Mouse (Mus musculus): Measurements from ENCODE around the gene Rgs9. TPM values are rescaled to one million over a fixed set of nuclear protein-coding genes. Genes with fewer than 3 reads are reported as not detected.
A peak's percentile ranks its signal among the peaks of the same experiment; 100 is the strongest.
"Not testable (repeated sequence)": the region's sequence is repeated elsewhere in the genome, so short reads cannot be mapped to it uniquely, and the experiment has no call there.

The Rgs9 gene
- total RNA-seq, 1 experiment, result 1.6 TPM

GRCm38 (mm10) chr11:109297031-109297430, 898 bp downstream of the Rgs9 start:
- H3K9me3 ChIP-seq (ENCODE audit: control insufficient read depth, insufficient read depth, low read depth, low read length), result no peaks in the 10 kb centered on the region
- no peaks in the 10 kb centered on the region for H3K4me1 ChIP-seq (ENCODE audit: control insufficient read depth in 2 of 2, insufficient read depth in 2 of 2, low read length in 2 of 2, poor library complexity in 1 of 2)
- H3K36me3 ChIP-seq (ENCODE audit: control insufficient read depth, insufficient read depth, low read length, poor library complexity, severe bottlenecking), result no peaks in the 10 kb centered on the region
- TF ChIP-seq ZNF384 (IDR thresholded peaks at IDR 0.05; ENCODE audit: low read depth, low read length) (no peak), HCFC1 (IDR thresholded peaks at IDR 0.05; ENCODE audit: borderline replicate concordance, insufficient read depth, low read length) (no peak), CHD2 (IDR thresholded peaks at IDR 0.05; ENCODE audit: low read depth, low read length) (no peak), MAFK (IDR thresholded peaks at IDR 0.05; ENCODE audit: insufficient read depth, low read depth, low read length) (no peak), ZC3H11A (IDR thresholded peaks at IDR 0.05; ENCODE audit: borderline replicate concordance, low read depth, low read length) (no peak)
- in situ Hi-C loops (cut with MboI; ENCODE audit: low sequenced_read_pairs in 2 of 2, unreplicated experiment in 2 of 2), result no loop called here
- no peak overlapping the region for H3K27ac ChIP-seq (ENCODE audit: insufficient read depth, low read depth, low read length, poor library complexity, severe bottlenecking)
- DNase-seq (ENCODE audit: low read depth, low spot score), result no peak
- H3K4me3 ChIP-seq (ENCODE audit: insufficient read depth in 1 of 2, low read depth in 1 of 2, low read length in 2 of 2, poor library complexity in 1 of 2, severe bottlenecking in 1 of 2), result no peak overlapping the region
- H3K9ac ChIP-seq (ENCODE audit: insufficient read depth, low read depth, low read length, poor library complexity, severe bottlenecking), result no peak overlapping the region

- Histone ChIP-seq H3K9me3 (ENCODE audit: control insufficient read depth, insufficient read depth, low read depth, low read length) (no peaks in the 10 kb centered on the region), H3K36me3 (ENCODE audit: control insufficient read depth, insufficient read depth, low read length, poor library complexity, severe bottlenecking) (no peaks in the 10 kb centered on the region), H3K9ac (ENCODE audit: insufficient read depth, low read depth, low read length, poor library complexity, severe bottlenecking) (no peak overlapping the region), H3K27ac (ENCODE audit: insufficient read depth, low read depth, low read length, poor library complexity, severe bottlenecking) (no peak overlapping the region), H3K4me3 (ENCODE audit: insufficient read depth in 1 of 2, low read depth in 1 of 2, low read length in 2 of 2, poor library complexity in 1 of 2, severe bottlenecking in 1 of 2) (no peak overlapping the region), H3K4me1 (ENCODE audit: control insufficient read depth in 2 of 2, insufficient read depth in 2 of 2, low read length in 2 of 2, poor library complexity in 1 of 2) (no peaks in the 10 kb centered on the region; a peak in 1 of 4 replicates)
- in situ Hi-C loops (cut with MboI; ENCODE audit: low sequenced_read_pairs in 2 of 2, unreplicated experiment in 2 of 2), result no loop called here
- no peak for DNase-seq (ENCODE audit: low read depth, low spot score)
- TF ChIP-seq ZNF384 (IDR thresholded peaks at IDR 0.05; ENCODE audit: low read depth, low read length), result 0 out of 2 replicates have a peak, but pooled peaks have one; percentile 31
- TF ChIP-seq CHD2 (IDR thresholded peaks at IDR 0.05; ENCODE audit: low read depth, low read length), result no peak
- TF ChIP-seq MAFK (IDR thresholded peaks at IDR 0.05; ENCODE audit: insufficient read depth, low read depth, low read length), result no peak
These were observed 5.9 kb downstream of the Rgs9 start for GRCm38 (mm10) chr11:109292056-109292455.

- TF ChIP-seq HCFC1 (IDR thresholded peaks at IDR 0.05; ENCODE audit: borderline replicate concordance, insufficient read depth, low read length), result peak; percentile 63; the same call in 1 of the 2 replicates
- H3K4me1 ChIP-seq (ENCODE audit: control insufficient read depth in 2 of 2, insufficient read depth in 2 of 2, low read length in 2 of 2, poor library complexity in 1 of 2); H3K36me3 ChIP-seq (ENCODE audit: control insufficient read depth, insufficient read depth, low read length, poor library complexity, severe bottlenecking); in situ Hi-C loops (cut with MboI; ENCODE audit: low sequenced_read_pairs in 2 of 2, unreplicated experiment in 2 of 2); DNase-seq (ENCODE audit: low read depth, low spot score); H3K27ac ChIP-seq (ENCODE audit: insufficient read depth, low read depth, low read length, poor library complexity, severe bottlenecking); H3K9me3 ChIP-seq (ENCODE audit: control insufficient read depth, insufficient read depth, low read depth, low read length); H3K9ac ChIP-seq (ENCODE audit: insufficient read depth, low read depth, low read length, poor library complexity, severe bottlenecking): not testable (repeated sequence)
- peak overlapping the region; percentile 29 to 70; a peak in 3 of 4 replicates for H3K4me3 ChIP-seq (ENCODE audit: insufficient read depth in 1 of 2, low read depth in 1 of 2, low read length in 2 of 2, poor library complexity in 1 of 2, severe bottlenecking in 1 of 2)
These were observed 8.6 kb downstream of the Rgs9 start for GRCm38 (mm10) chr11:109289378-109289777.

GRCm38 (mm10) chr11:109284811-109285210, 13.1 kb downstream of the Rgs9 start:
- H3K9me3 ChIP-seq (ENCODE audit: control insufficient read depth, insufficient read depth, low read depth, low read length), result no peaks in the 10 kb centered on the region
- TF ChIP-seq CHD2 (IDR thresholded peaks at IDR 0.05; ENCODE audit: low read depth, low read length) (no peak), ZNF384 (IDR thresholded peaks at IDR 0.05; ENCODE audit: low read depth, low read length) (no peak), MAFK (IDR thresholded peaks at IDR 0.05; ENCODE audit: insufficient read depth, low read depth, low read length) (no peak), ZC3H11A (IDR thresholded peaks at IDR 0.05; ENCODE audit: borderline replicate concordance, low read depth, low read length) (no peak), HCFC1 (IDR thresholded peaks at IDR 0.05; ENCODE audit: borderline replicate concordance, insufficient read depth, low read length) (no peak)
- DNase-seq (ENCODE audit: low read depth, low spot score), result no peak
- in situ Hi-C loops (cut with MboI; ENCODE audit: low sequenced_read_pairs in 2 of 2, unreplicated experiment in 2 of 2), result no loop called here
- no peak overlapping the region for H3K9ac ChIP-seq (ENCODE audit: insufficient read depth, low read depth, low read length, poor library complexity, severe bottlenecking)
- H3K4me1 ChIP-seq (ENCODE audit: control insufficient read depth in 2 of 2, insufficient read depth in 2 of 2, low read length in 2 of 2, poor library complexity in 1 of 2), result no peaks in the 10 kb centered on the region; a peak in 1 of 4 replicates
- no peak overlapping the region for H3K27ac ChIP-seq (ENCODE audit: insufficient read depth, low read depth, low read length, poor library complexity, severe bottlenecking)
- no peak overlapping the region for H3K4me3 ChIP-seq (ENCODE audit: insufficient read depth in 1 of 2, low read depth in 1 of 2, low read length in 2 of 2, poor library complexity in 1 of 2, severe bottlenecking in 1 of 2)
- no peaks in the 10 kb centered on the region for H3K36me3 ChIP-seq (ENCODE audit: control insufficient read depth, insufficient read depth, low read length, poor library complexity, severe bottlenecking)

GRCm38 (mm10) chr11:109278186-109278585, 19.7 kb downstream of the Rgs9 start:
- DNase-seq (ENCODE audit: low read depth, low spot score), result no peak
- no peaks in the 10 kb centered on the region for H3K4me1 ChIP-seq (ENCODE audit: control insufficient read depth in 2 of 2, insufficient read depth in 2 of 2, low read length in 2 of 2, poor library complexity in 1 of 2)
- no peak overlapping the region for H3K4me3 ChIP-seq (ENCODE audit: insufficient read depth in 1 of 2, low read depth in 1 of 2, low read length in 2 of 2, poor library complexity in 1 of 2, severe bottlenecking in 1 of 2)
- no peaks in the 10 kb centered on the region for H3K9me3 ChIP-seq (ENCODE audit: control insufficient read depth, insufficient read depth, low read depth, low read length)
- H3K9ac ChIP-seq (ENCODE audit: insufficient read depth, low read depth, low read length, poor library complexity, severe bottlenecking), result no peak overlapping the region
- H3K27ac ChIP-seq (ENCODE audit: insufficient read depth, low read depth, low read length, poor library complexity, severe bottlenecking), result no peak overlapping the region; the same call in 1 of the 2 replicates
- in situ Hi-C loops (cut with MboI; ENCODE audit: low sequenced_read_pairs in 2 of 2, unreplicated experiment in 2 of 2), result no loop called here
- TF ChIP-seq ZNF384 (IDR thresholded peaks at IDR 0.05; ENCODE audit: low read depth, low read length) (no peak), ZC3H11A (IDR thresholded peaks at IDR 0.05; ENCODE audit: borderline replicate concordance, low read depth, low read length) (no peak), MAFK (IDR thresholded peaks at IDR 0.05; ENCODE audit: insufficient read depth, low read depth, low read length) (no peak), HCFC1 (IDR thresholded peaks at IDR 0.05; ENCODE audit: borderline replicate concordance, insufficient read depth, low read length) (no peak), CHD2 (IDR thresholded peaks at IDR 0.05; ENCODE audit: low read depth, low read length) (no peak)
- H3K36me3 ChIP-seq (ENCODE audit: control insufficient read depth, insufficient read depth, low read length, poor library complexity, severe bottlenecking), result no peaks in the 10 kb centered on the region
